Mouse (Mus musculus) neural tube, embryonic 10.5 days (tissue): ENCODE measurements around the gene Syna.
A peak's percentile ranks its signal among the peaks of the same experiment; 100 is the strongest.

Experiments
- DNase-seq: peaks from one replicate; pipeline ENCODE4 v3.0.0-alpha.2; 2017; ENCODE audit warnings: low spot score; ENCODE audit errors: extremely low spot score

Gene Syna

DNA sequence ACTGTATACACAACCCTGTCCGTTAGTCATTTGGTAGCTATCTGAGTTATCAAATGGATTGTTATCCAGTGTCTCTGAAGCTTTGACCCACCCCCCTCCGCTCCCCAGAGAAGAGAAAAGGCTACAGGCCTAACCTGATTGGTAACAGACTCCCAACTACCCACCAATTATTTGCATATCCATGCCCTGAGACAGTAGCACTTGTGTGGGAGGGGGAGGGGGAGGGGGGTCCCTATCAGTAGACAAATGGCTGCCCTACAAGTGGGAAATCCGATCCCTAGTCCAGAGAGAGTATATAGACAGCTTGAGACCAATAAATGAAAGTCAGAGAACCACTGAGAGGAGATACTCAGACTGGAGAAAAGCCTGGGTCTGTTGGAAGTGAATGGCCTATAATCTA lies 8.1 kb upstream of the Syna start:
- no peak for DNase-seq

DNA sequence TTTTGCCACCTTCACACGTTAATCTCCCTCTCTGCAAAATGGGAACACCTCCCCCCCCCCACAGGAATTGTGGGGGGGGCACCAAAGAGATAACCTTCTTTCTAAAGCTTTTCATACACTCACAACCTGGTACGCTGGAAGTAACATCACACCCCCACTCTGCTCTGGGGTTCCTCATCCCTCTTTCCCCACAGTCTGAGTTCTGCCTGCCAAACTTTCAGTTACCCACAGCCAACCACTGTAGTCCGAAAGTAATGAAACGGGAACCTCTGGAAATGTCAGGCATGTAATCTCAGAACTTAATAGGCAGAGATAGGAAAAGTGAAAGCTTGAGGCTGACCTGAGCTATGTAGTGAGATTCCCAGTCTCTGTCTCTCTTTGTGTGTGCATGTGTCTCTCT lies 7.5 kb upstream of the Syna start:
- no peak for DNase-seq

DNA sequence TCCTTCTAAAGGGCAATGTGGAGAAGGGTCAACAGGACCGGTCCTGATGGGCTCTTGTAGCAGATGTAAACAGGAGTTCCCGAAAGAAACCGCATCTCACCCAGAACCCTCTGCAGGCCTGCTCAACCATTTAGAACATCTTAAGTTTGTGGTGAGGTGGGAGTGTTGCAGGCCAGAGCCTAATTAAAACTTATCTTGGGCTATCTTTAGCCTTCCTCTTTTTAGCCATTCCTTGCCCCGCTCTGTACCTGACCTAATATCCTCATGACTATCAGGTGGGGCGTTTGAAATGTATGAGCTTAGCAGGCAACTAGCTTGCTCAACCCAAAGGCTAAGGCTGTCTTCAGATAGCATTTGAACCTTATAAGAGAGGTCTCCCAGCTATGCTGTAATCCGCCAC lies 5.7 kb upstream of the Syna start:
- no peak for DNase-seq

DNA sequence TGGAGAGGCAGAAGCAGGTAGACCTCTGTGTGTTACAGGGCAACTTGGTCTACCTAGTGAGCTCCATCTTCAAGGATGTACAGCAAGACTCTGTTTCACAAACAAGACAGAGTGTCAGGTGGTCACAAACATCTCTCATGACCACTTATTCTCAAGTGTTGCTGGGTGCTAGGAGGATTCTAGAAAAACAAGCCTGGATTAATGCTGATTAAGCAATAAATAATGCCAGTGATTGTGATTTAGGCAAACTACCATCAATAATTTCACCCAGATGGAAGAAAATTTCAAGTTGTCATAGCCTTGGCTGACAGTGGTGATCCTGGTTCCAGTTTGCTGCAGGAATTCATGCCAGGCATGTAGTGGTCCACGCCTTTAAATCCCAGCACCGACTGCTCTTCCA lies 4.3 kb upstream of the Syna start:
- DNase-seq: no peak

DNA sequence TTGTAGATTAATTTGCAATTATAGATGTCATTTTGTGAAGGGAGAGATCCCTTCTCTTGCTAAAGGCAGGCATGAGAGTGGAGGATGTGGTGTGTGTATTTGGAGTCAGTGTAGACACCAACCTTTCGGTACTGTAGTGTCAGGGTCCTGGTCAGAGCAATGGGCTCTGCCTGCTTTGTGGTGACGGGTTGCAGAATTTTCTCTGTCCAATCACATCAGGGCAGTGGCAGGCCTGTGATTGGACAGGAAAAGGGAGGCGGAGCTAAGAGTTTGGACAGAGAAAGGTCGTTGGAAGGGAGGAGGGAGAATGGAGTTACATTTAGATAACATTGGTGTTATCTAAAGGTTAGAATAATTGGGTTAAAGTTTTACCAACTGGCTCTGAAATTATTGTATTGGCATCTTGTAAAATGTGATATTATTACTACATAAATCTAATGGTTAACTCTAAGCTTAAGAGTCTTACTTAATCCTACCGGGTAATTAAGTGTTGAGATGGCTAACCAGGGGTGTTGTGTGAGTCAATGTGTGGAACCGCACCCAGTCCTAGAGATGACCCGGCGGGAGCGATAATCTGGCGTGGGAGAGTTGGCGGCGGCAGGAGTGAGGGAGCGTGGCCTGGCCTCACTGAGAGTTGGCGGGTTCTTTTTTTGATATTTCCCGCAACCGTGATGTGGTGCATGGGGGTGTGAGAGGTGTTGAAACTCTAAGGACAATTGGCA lies 640 bp upstream of the Syna start:
- no peak for DNase-seq

DNA sequence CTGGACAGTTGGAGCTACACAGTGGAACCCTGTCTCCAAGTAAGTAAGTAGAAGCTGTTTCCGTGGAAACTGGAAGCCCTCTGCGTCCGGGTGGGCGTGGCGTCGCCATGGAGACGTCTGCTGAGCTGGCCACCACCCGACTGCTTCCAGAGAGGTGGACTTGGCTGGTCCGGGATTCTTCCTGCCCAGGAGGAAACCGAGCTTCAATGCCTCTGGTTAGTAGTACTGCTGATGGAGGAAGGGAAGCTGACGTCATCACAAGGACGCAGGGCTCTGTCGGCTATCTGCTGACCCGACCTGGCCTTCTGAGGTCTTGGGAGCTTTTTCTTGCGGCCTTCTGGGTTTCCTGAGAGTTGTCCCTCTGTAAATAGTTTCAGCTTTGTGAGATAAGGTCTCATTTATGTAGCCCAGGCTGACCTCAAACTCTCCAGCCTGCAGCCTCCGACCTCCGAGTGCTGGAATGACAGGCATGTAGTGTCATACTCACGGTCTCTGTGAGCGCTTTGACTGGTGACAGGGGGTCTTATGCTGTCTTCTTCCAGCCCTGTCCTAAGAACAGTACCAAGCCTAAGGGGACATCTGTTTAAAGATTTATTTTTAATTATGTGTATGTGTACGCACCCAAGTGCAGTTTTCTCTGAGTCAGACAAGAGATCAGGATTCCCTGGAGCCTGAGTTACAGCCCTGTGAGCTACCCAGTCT lies 4.4 kb downstream of the Syna start:
- DNase-seq: peak; percentile 81

DNA sequence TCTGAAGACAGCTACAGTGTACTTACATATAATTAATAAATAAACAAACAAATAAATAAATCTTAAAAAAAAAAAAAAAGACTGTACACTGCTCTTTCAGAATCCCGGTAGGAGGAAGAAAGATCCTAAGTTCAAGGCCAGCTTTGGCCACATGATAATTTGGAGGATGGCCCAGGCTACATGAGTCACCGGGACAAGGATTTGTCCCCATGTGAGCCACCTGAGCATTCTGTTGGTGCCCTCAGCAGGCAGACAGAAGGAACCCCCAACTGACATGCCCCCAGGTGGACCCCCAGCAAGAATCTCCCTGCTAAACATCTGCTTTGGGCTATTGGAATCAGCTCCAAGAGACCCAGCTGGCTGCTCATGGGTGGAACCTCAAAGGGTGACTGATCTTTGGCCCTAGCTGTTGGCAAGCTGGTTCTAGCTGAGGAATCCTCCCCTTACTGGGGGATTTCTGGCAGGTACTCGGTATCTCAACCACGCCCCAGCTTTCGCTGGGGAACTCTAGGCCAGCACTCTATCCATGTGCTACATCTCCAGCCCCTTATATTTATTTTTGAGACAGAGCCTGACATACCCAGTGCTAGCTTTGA lies 5.9 kb downstream of the Syna start:
- no peak for DNase-seq

DNA sequence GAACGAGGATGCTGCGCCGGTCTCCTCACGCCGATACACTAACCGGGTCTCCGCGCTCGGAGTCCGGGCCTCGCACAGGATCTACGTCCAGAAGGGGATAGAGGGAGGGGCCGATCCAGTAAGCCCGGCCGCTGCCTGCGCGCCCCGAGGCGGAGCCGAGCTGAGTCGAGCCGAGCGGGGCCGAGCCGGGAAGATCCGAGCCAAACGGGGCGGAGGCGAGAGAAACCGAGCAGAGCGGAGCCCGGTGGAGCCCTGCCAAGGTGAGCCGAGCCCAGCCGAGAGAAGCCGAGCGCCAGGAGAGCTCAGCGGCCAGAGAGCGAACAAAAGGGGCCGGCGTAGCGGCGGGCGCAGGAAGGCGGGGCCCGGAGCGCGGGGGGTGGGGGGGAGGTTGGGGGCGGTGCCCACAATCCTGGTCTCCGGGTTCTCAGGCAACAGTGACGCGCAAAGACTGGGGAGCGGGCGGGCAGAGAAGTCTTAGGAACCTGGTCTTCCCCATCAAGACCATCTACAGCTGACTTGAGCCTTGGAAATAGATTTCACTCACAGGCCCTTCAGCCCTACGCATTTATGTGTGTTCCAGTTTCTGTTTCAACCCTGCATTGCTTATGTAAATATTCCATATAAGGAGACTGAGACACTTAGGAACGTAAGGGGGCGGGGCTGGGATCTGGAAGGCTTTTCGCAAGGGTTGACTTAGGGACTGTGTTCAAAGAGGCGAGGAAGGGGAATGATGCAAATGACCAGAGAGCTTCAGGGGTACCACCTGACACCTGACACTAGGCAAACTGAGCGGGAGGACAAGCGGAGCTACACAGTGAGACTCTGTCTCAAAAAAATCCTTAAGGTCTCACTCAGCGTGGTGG lies 7.6 kb downstream of the Syna start, which contains the start of gene Clip2:
Clip2 (minus strand) TSS at position 325 of the 863 bp plus-strand sequence.
- DNase-seq: peak; percentile 92

DNA sequence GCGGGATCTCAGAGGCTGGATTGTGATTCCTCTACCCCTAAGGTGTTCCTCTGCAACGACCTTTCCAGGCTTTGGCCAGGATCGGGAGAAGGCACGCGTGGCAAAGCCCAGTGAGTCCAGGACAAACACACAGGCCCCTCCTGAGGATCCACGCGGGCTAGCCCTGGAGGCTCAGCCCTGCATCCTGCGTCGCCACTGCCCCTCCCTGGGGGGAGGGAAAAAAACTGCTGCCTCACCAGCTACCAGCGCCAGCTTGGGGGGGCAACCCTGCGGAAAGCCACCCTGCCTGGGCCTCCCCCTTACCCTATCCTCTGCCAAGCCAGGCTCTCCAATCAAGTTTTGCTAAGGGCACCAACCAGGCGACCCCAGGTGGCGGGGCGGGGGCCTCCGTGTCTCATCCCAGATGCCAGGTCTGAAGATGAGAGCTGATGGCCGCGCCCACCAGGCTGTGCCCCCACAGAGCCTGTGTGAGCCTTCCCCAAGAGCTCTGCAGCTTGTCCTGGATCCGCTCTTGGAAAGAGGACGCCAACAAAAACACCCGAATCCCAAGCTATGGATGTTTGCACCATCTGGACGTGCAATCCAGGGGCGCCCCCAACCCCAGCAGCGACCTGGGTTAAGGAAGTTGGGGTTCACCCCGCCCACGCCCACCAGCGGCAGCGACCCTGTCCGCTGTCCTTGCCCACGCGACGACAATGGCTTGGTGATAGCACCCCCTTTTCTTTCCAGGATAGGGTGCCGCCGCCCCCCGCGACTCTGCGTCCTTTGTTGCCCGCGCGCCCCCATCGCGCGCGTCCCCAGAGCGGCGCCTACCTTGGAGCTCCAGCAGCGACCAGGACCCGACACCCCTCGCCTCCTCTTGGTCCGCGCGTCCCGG lies 8.5 kb downstream of the Syna start:
- peak; percentile 57 for DNase-seq

DNA sequence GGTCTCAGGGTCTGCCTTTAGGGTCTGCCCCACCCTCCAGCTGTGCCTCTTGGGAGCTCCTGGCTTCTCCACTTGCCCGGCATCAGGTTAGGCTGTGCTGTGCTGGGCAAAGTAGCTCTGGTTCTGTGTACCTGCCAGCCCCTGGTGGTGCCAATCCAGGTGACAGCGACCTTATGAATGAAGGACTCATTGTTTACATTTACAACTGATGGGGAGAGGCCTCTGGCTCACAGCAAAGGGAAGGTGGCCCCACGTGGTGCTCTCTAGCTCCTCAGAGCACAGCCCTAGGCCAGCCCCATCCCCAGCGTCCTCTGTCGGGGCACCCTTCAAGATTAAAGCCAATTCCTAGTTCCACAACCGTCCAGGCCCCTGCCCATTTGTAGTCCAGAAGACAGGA lies 9.1 kb downstream of the Syna start:
- no peak for DNase-seq

DNA sequence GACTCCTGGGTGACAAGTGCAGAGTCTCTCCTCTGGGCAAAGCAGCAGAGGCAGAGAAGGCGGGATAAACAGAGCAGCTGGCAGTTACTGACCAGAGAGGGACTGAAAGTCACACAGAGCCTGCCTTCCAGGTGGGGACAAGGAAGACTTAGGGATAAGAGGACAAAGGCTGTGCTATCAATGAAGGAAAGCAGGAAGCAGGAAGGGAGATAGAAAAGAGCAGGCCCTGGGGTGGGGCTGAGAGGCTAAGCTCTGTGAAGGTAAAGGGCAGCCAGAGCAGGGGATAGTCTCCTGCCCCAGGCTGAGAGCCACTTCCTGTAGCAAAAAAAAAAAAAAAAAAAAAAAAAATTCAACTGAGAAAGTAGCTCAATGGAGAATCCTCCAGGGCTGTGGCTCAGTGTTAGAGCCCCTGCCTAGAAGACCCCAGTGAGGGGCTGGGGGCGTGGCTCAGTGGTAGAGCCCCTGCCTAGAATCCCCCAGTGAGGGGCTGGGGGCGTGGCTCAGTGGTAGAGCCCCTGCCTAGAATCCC lies 10.3 kb downstream of the Syna start:
- no peak for DNase-seq

DNA sequence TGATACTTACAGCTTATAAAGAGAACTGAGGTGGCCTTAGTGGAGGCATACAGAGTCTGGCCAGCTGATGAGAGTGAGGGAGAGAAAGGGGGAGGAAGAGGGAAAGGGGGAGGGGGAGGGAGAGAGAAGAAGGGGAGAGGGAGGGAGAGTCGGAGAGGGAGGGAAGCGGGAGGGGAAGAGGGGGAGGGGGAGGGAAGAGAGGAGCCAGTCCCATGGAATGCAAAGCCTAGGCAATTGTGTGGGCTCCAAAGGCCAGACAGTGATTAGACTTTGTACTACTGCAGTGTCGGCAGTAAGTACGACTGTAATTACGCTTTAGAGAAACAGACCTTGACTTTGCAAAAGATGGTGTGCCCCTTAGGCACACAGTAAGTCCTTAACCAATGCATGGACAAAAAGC lies 11.7 kb downstream of the Syna start:
- no peak for DNase-seq

DNA sequence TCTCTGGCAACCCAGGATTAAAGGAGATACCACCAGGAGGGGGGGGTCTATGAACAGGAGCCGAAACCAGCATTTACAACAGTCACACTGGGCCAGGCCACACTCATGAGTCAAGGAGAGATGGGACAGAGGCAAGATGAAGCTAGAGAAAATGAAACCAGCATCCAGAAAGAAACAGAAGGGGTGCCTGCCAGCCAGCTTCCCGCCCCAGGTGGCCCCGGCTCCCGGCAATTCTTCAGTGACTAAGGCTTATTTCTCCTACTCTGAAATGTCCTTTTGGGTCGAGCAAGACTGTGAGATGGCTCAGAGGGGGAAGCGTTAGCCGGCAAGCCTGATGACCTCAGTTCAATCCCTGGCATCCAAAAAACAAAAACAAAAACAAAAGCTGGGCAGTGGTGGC lies 13.2 kb downstream of the Syna start:
- no peak for DNase-seq

DNA sequence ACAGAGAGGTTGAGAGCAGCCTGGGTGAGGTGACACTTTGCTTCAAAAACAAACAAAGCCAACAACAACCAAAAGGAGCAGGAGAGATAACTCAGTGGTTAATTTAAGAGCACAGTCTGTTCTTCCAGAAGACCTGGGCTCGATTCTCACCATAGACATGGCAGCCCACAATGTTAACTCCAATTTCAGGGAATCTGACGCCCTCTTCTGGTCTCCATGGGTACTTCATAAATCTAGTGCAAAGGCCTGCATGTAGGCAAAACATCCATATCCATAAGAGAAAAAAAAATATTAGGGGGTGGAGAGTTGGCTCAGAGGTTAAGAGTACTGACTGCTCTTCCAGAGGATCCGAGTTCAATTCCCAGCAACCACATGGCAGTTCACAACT lies 14.7 kb downstream of the Syna start:
- no peak for DNase-seq

DNA sequence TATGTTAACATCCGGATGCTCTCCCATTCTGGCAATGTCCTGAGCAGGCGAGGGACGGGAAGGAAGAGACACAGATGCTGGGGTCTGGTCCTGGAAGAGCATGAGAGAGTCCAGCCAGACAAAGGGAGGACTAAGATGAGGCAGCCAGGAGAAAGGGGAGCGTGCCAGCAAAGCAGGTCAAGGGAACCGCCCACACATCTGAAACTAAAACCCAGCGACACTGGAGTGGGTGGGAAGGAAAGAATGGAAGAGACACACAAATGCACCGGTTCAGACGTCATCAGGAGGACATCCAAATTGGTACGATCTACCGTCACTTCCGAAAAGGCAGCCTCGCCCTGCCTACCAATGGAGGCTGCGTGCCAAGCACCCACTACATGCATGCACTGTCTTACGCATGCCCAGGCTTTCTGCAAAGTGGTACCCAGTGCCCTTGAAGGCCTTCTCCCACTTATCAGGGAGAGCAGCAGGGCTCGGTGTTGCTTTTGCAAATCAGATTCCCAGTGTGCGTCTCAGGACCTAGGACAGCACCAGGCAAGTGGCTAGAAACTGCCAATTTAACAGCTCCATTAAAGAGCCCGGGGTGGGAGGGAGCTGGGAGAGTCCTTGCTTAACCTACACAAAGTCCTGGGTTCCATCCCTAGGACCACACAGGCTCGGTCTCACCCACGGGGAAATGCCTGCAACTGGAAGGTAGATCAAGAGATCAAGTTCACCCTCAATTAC lies 15.3 kb downstream of the Syna start:
- no peak for DNase-seq

DNA sequence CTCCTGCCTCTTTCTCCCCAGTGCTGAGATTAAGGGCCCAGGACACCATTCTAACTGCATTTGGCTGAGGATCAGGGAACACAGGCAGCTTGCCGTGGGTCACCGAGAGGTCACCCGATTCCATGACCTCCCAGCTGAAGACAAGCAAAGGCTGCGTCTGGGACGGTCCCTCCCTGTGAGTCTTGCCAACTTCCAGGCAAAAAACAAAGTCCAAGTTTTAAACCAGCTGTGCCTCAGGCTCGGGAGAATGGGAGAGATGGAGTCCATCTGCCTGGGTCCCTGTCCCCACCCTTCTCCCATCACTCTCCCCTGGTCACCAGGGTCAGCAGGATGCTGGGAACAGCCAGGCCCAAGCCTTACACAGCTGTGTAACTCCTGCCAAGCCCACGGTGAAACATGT lies 18.3 kb downstream of the Syna start:
- no peak for DNase-seq

DNA sequence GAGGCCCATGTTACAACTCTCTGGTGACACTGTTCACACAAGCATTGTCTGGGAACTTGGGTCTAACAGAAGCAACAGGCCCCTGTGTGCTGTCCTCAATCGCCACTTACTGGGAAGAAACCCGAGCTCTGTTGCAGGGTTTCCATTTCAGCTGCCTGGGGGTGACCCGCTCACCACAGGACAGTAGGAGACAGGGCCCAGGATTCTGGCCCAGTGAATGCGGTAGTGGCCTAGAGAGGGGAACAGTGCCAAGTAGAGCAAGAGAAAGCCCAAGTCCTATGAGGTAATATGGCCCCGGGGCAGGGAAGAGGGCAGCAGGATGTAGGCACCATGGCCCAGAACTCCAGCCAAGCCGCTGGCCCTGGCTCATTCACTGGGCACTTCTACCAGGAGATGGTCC lies 19.1 kb downstream of the Syna start:
- no peak for DNase-seq

DNA sequence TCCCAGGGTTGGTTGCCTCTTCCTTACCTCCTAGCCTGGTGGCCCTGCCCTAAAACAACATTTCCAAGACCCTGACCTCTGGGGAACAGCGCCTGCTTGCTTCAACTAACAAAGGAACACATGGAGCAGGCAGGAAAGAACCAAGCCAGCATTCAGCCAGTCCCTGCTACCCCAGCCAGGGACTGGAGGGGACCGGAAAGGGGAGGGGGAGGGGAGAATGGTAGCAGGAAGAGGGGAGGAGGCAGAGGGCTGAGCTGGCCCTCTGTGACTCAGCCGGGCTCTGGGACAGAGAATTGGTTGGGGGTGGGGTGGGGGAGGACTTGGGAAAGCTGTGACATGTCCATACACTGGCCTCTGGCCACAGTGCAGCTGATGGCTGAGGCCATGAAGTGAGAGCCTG lies 20.1 kb downstream of the Syna start:
- DNase-seq: peak; percentile 61

DNA sequence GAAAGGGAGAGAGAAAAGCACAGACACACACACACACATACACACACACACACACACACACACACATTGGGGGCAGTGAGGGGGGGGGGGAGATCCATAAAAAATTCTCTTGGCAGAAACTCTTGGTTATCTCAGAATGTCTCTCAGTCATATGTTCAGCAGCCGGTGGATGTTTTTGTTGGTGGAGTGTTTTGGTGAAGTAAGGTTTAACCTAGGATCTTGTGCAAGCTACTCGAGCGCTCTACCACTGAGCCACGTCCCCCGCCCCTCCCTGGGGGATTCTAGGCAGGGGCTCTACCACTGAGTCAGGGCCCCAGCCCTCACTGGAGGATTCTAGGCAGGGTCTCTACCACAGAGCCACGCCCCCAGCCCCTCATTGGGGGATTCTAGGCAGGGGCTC lies 23.9 kb downstream of the Syna start:
- no peak for DNase-seq

DNA sequence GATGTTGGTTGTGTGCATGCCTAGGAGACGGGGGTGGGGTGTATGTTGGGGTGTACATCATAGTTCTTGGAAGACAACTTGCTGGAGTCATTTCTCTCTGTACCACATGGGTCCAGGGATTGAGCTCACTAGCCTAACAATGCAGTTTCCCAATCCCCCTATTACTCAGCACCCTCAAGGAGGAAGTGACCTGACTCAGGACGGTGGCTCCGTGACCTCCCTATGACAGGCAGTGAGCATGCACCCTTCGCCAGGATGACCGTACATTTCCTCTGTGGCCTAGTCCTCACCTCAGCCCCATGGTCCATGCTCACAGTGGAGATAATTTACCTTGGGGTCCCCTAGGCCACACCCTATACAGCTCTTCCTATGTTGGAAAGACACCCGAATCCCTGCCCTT lies 27.6 kb downstream of the Syna start:
- DNase-seq: no peak
